Mouse (Mus musculus) hindbrain, embryonic 15.5 days (tissue): ENCODE measurements at regions not wholly inside any gene's neighbourhood (a gene's known extent, or its start where the extent isn't known, plus 50 kb on each side); places are given as distances from the start of the nearest gene placed in this dataset. TPM values are rescaled to one million over a fixed set of nuclear protein-coding genes. Genes with fewer than 3 reads are reported as not detected.

Experiments
- ATAC-seq: fragments of 200-750 bp; cut with Nextera tagmentation; 2 replicates; pipeline ENCODE4 v1.8.0; 2017; ENCODE audit warnings: low read depth, moderate number of reproducible peaks, moderate TSS enrichment; ENCODE audit not compliant: low FRiP score
- H3K27ac ChIP-seq: fragments of 300-500 bp; sonication (generic); replicated peaks from 2 replicates; pipeline ENCODE4 v1.5.1; 2015; ENCODE audit warnings: mild to moderate bottlenecking, inconsistent platforms
- H3K27me3 ChIP-seq: fragments of 300-500 bp; sonication (generic); 2 replicates; pipeline ENCODE4 v1.6.1; 2015; ENCODE audit warnings: control low read depth, inconsistent platforms
- H3K36me3 ChIP-seq: fragments of 300-500 bp; sonication (generic); 2 replicates; pipeline ENCODE4 v1.6.1; 2015; ENCODE audit warnings: control low read depth, inconsistent platforms
- H3K4me1 ChIP-seq: fragments of 300-500 bp; sonication (generic); replicated peaks from 2 replicates; pipeline ENCODE4 v1.6.1; 2015; ENCODE audit warnings: control low read depth, inconsistent platforms
- H3K4me2 ChIP-seq: fragments of 300-500 bp; sonication (generic); 2 replicates; pipeline ENCODE4 v1.6.1; 2015; ENCODE audit warnings: moderate library complexity, mild to moderate bottlenecking, inconsistent platforms
- H3K4me3 ChIP-seq: fragments of 300-500 bp; sonication (generic); 2 replicates; pipeline ENCODE4 v1.5.1; 2015; ENCODE audit warnings: mild to moderate bottlenecking, inconsistent platforms
- H3K9ac ChIP-seq: fragments of 300-500 bp; sonication (generic); 2 replicates; pipeline ENCODE4 v1.6.1; 2015; ENCODE audit warnings: inconsistent platforms
- H3K9me3 ChIP-seq: fragments of 300-500 bp; sonication (generic); 2 replicates; pipeline ENCODE4 v1.6.1; 2016; ENCODE audit warnings: control low read depth, inconsistent platforms
- WGBS: fragments of 180-500 bp; shearing (Covaris S2); methylation state at CpG from one replicate; pipeline ENCODE4 v1.1.7; 2015; 5-methylcytosine and 5-hydroxymethylcytosine counted together
- microRNA-seq: library from miRNA; unstranded; fragments of <30 nt; microRNA quantifications from one replicate; pipeline ENCODE4, GENCODE M21; 2016

DNA sequence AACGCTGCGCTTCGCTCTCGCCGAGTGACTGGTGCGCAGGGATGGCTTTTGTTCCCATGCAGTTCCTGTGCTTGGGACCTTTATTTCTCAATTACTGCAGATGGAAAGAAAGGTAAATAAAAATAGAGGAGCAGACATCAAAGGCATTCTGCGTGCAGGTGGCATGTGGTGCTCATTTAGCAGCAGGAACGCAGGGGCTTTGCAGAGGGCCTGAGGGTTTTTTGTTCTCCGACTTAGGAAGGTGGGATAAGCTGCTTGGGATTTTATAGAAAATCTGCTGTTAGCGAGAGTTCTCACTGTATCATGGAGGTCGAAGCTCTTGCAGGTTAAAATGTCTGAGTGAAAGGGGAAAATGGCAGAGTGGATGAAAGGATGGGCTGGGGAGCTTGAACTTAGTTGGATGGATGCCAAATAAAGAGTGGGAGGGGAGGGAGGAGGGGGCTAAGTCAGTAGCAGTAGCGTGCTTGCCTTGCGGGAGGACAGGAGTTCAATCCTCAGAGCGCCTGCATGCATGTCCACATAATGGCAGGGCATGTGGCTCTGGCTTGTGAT, 101.9 kb upstream of the Sdk1 start:
- no peak overlapping the region for H3K4me3 ChIP-seq
- H3K27ac ChIP-seq, result peak overlapping the region; percentile 6; the same call in 1 of the 2 replicates
- H3K27me3 ChIP-seq, result no peaks in the 10 kb centered on the region
- no peaks in the 10 kb centered on the region for H3K36me3 ChIP-seq
- H3K9me3 ChIP-seq, result no peaks in the 10 kb centered on the region
- no peak overlapping the region for H3K9ac ChIP-seq
- WGBS, result 17% methylated on average over 14 of the region's 14 CpGs
- ATAC-seq, result no peak
- peak overlapping the region; percentile 39 for H3K4me2 ChIP-seq
- H3K4me1 ChIP-seq, result peaks cover 16% of the 10 kb centered on the region

DNA sequence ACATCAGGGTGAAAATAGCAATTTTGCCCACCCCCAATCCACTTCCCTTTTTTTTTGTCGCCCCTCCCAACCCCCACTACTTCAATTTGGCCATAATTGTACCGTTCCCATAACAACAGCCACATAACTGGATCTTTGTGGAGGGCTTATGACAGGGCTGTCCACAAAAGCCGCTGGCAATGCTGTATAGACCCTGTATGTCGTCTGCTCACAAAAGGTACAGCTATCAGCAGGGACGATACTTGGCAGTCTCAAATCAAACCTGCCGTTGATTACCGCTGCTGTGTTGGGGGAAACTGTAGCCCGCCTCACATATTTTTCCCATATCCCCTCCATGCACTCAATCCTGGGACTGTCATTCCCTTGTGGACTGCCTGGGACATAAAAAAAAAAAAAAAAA, 80.9 kb upstream of the Sdk1 start:
- H3K4me3 ChIP-seq, result no peak overlapping the region
- no peaks in the 10 kb centered on the region for H3K36me3 ChIP-seq
- H3K4me1 ChIP-seq, result no peaks in the 10 kb centered on the region
- H3K9ac ChIP-seq, result no peak overlapping the region
- H3K27ac ChIP-seq, result no peak overlapping the region
- no peak overlapping the region for H3K4me2 ChIP-seq
- no peak for ATAC-seq
- no peaks in the 10 kb centered on the region for H3K9me3 ChIP-seq
- H3K27me3 ChIP-seq, result no peaks in the 10 kb centered on the region
- 72% methylated on average over 8 of the region's 8 CpGs for WGBS

- Histone ChIP-seq H3K36me3 (no peaks in the 10 kb centered on the region), H3K4me2 (no peak overlapping the region), H3K9ac (no peak overlapping the region), H3K9me3 (no peaks in the 10 kb centered on the region), H3K27ac (no peak overlapping the region), H3K27me3 (no peaks in the 10 kb centered on the region), H3K4me3 (no peak overlapping the region), H3K4me1 (no peaks in the 10 kb centered on the region)
- ATAC-seq, result no peak
- 80% methylated on average over 5 of the region's 5 CpGs for WGBS
These were observed 80.3 kb upstream of the Sdk1 start for GRCm38 (mm10) chr5:141160956-141161355.

DNA sequence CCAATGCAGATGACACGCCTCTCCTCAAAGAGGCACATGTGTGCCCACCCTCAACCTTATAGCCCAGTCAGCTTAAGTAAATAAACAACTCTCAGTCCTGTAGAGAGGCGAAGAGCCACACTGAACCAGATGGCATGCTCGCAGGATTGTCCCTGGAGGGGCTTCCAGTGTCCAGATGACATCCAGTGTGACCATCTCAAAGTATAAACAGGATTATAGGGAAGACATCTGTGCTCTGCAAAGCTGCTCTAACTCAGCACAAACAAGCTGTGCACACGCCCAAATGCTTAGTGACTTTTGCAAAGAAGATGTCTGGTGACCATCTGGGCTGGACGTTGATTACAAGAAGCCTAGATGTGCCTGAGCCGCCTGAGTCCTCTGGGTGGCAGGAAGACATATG, 58.8 kb upstream of the Sdk1 start:
- Histone ChIP-seq H3K4me3 (no peak overlapping the region), H3K9me3 (no peaks in the 10 kb centered on the region), H3K4me2 (no peak overlapping the region), H3K27ac (no peak overlapping the region), H3K4me1 (no peaks in the 10 kb centered on the region), H3K9ac (no peak overlapping the region), H3K36me3 (no peaks in the 10 kb centered on the region), H3K27me3 (no peaks in the 10 kb centered on the region)
- ATAC-seq, result no peak; the same call in 1 of the 2 replicates
- 61% methylated on average over 6 of the region's 6 CpGs for WGBS

GRCm38 (mm10) chr5:141189033-141189432, 52.3 kb upstream of the Sdk1 start:
- no peaks in the 10 kb centered on the region for H3K9me3 ChIP-seq
- no peaks in the 10 kb centered on the region for H3K27me3 ChIP-seq
- no peak overlapping the region for H3K9ac ChIP-seq
- H3K4me3 ChIP-seq, result no peak overlapping the region
- no peaks in the 10 kb centered on the region for H3K4me1 ChIP-seq
- WGBS, result 88% methylated on average over 2 of the region's 2 CpGs
- ATAC-seq, result no peak
- no peaks in the 10 kb centered on the region for H3K36me3 ChIP-seq
- no peak overlapping the region for H3K27ac ChIP-seq
- no peak overlapping the region for H3K4me2 ChIP-seq

Small RNA genes in the stretch of these regions (microRNA-seq; reads per million reads assigned to microRNA genes)
- gene Gm26113, result not detected
